Mouse (Mus musculus): ENCODE measurements around the gene Amy2a3.
"Not testable (repeated sequence)": the region's sequence is repeated elsewhere in the genome, so short reads cannot be mapped to it uniquely, and the experiment has no call there.

The Amy2a3 gene

GRCm38 (mm10) chr3:113323952-113324351, at the start of gene Amy2a3:
TSS of gene Amy2a3 (minus strand) at chr3:113324052.
- in situ Hi-C loops (cut with MboI, MseI): not testable (repeated sequence)

GRCm38 (mm10) chr3:113356558-113356957, 32.7 kb upstream of the Amy2a3 start, which contains the start of gene Amy2a2:
TSS of gene Amy2a2 (minus strand) at chr3:113356658.
- in situ Hi-C loops (cut with MboI, MseI): not testable (repeated sequence)

GRCm38 (mm10) chr3:113345484-113345883, 21.6 kb upstream of the Amy2a3 start:
- in situ Hi-C loops (cut with MboI, MseI): loop anchor here (25.0 kb wide), 1 partner anchor 217 kb away; no protein-coding TSS in a partner anchor

- in situ Hi-C loops (cut with MboI, MseI): not testable (repeated sequence)
These were observed 10.9 kb downstream of the Amy2a3 start for GRCm38 (mm10) chr3:113312937-113313336.

- in situ Hi-C loops (cut with MboI, MseI): not testable (repeated sequence)
These were observed 32.5 kb downstream of the Amy2a3 start, which contains the start of gene Amy2a4 for GRCm38 (mm10) chr3:113291349-113291748. TSS of gene Amy2a4 (minus strand) at chr3:113291449.

- in situ Hi-C loops (cut with MboI, MseI): not testable (repeated sequence)
These were observed 43.6 kb downstream of the Amy2a3 start for GRCm38 (mm10) chr3:113280285-113280684.

GRCm38 (mm10) chr3:113279586-113279985, 44.3 kb downstream of the Amy2a3 start:
- in situ Hi-C loops (cut with MboI, MseI): not testable (repeated sequence)
